Mouse (Mus musculus) urinary bladder, postnatal 0 days (tissue): ENCODE data around the gene Fgr. TPM values are rescaled to one million over a fixed set of nuclear protein-coding genes. Genes with fewer than 3 reads are reported as not detected.

Source experiments
- polyA plus RNA-seq: library from polyadenylated mRNA; unstranded; fragments of >200 nt; fragmentation: Nextera tagmentation; extraction: Ambion mirVana; gene quantifications from 2 replicates; pipeline ENCODE4 v1.2.1, GENCODE M21; 2015

Gene Fgr
- polyA plus RNA-seq: 0.55 and 2.5 TPM in 2 replicates

GRCm38 (mm10) chr4:132973814-132974398 lies at the start of gene Fgr:
Gene Fgr (plus strand): TSS chr4:132974095.

GRCm38 (mm10) chr4:133011028-133011820 lies 37.3 kb downstream of the Fgr start, which contains the start of gene Ahdc1:
Gene Ahdc1 (plus strand): TSS chr4:133011260.

Other genes with a start within 250 kb of the Fgr start
- gene Xkr8, start 241.5 kb upstream of the Fgr start, polyA plus RNA-seq: 1.3 and 2.1 TPM in 2 replicates
- 15.3 and 17.7 TPM in 2 replicates for gene Smpdl3b, start 216.8 kb upstream of the Fgr start, polyA plus RNA-seq
- 29.8 and 34.0 TPM in 2 replicates for gene Rpa2, start 205.8 kb upstream of the Fgr start, polyA plus RNA-seq
- gene Themis2, start 177.7 kb upstream of the Fgr start, polyA plus RNA-seq: 1.4 and 1.9 TPM in 2 replicates
- gene Ppp1r8, start 130.9 kb upstream of the Fgr start, polyA plus RNA-seq: 20.9 and 21.7 TPM in 2 replicates
- 51.4 and 62.4 TPM in 2 replicates for gene Stx12, start 89.6 kb upstream of the Fgr start, polyA plus RNA-seq
- 40.3 and 46.5 TPM in 2 replicates for gene Fam76a, start 51.5 kb upstream of the Fgr start, polyA plus RNA-seq
- gene Ahdc1, start 37.2 kb downstream of the Fgr start, polyA plus RNA-seq: 3.7 and 3.8 TPM in 2 replicates
- 77.2 and 82.2 TPM in 2 replicates for gene Wasf2, start 156.4 kb downstream of the Fgr start, polyA plus RNA-seq
- 0.72 and 0.94 TPM in 2 replicates for gene Cd164l2, start 238.0 kb downstream of the Fgr start, polyA plus RNA-seq
- 0.30 and 0.36 TPM in 2 replicates for gene Gpr3, start 238.4 kb downstream of the Fgr start, polyA plus RNA-seq